Mouse (Mus musculus) neural tube, embryonic 15.5 days (tissue): ENCODE data around the gene Zfp52. TPM values are rescaled to one million over a fixed set of nuclear protein-coding genes. Genes with fewer than 3 reads are reported as not detected.

Experiments used
- ATAC-seq: fragments of 200-750 bp; cut with Nextera tagmentation; 2 replicates; pipeline ENCODE4 v1.8.0; 2017; ENCODE audit warnings: mild to moderate bottlenecking, moderate TSS enrichment, moderate library complexity; ENCODE audit not compliant: low FRiP score
- H3K27ac ChIP-seq: fragments of 300-500 bp; sonication (generic); replicated peaks from 2 replicates; pipeline ENCODE4 v1.5.1; 2015; ENCODE audit warnings: mild to moderate bottlenecking, inconsistent platforms
- H3K27me3 ChIP-seq: fragments of 300-500 bp; sonication (generic); replicated peaks from 2 replicates; pipeline ENCODE4 v1.6.1; 2015; ENCODE audit warnings: inconsistent platforms
- H3K36me3 ChIP-seq: fragments of 300-500 bp; sonication (generic); 2 replicates; pipeline ENCODE4 v1.6.1; 2015; ENCODE audit warnings: inconsistent platforms
- H3K4me1 ChIP-seq: fragments of 300-500 bp; sonication (generic); 2 replicates; pipeline ENCODE4 v1.6.1; 2015; ENCODE audit warnings: inconsistent platforms
- H3K4me2 ChIP-seq: fragments of 300-500 bp; sonication (generic); 2 replicates; pipeline ENCODE4 v1.6.1; 2015; ENCODE audit warnings: inconsistent platforms, mild to moderate bottlenecking, moderate library complexity
- H3K4me3 ChIP-seq: fragments of 300-500 bp; sonication (generic); replicated peaks from 2 replicates; pipeline ENCODE4 v1.5.1; 2015; ENCODE audit warnings: mild to moderate bottlenecking, inconsistent platforms
- H3K9ac ChIP-seq: fragments of 300-500 bp; sonication (generic); replicated peaks from 2 replicates; pipeline ENCODE4 v1.6.1; 2015; ENCODE audit warnings: mild to moderate bottlenecking, inconsistent platforms
- H3K9me3 ChIP-seq: fragments of 300-500 bp; sonication (generic); replicated peaks from 2 replicates; pipeline ENCODE4 v1.6.1; 2016; ENCODE audit warnings: inconsistent platforms
- WGBS: fragments of 180-500 bp; shearing (Covaris S2); methylation state at CpG from one replicate; pipeline ENCODE4 v1.1.7; 2015; ENCODE audit warnings: mixed read lengths; 5-methylcytosine and 5-hydroxymethylcytosine counted together
- polyA plus RNA-seq: library from polyadenylated mRNA; unstranded; fragments of >200 nt; fragmentation: Nextera tagmentation; extraction: Ambion mirVana; gene quantifications from 2 replicates; pipeline ENCODE4 v1.2.1, GENCODE M21; 2015

Gene Zfp52
- polyA plus RNA-seq: 2.2 and 3.2 TPM in 2 replicates

DNA sequence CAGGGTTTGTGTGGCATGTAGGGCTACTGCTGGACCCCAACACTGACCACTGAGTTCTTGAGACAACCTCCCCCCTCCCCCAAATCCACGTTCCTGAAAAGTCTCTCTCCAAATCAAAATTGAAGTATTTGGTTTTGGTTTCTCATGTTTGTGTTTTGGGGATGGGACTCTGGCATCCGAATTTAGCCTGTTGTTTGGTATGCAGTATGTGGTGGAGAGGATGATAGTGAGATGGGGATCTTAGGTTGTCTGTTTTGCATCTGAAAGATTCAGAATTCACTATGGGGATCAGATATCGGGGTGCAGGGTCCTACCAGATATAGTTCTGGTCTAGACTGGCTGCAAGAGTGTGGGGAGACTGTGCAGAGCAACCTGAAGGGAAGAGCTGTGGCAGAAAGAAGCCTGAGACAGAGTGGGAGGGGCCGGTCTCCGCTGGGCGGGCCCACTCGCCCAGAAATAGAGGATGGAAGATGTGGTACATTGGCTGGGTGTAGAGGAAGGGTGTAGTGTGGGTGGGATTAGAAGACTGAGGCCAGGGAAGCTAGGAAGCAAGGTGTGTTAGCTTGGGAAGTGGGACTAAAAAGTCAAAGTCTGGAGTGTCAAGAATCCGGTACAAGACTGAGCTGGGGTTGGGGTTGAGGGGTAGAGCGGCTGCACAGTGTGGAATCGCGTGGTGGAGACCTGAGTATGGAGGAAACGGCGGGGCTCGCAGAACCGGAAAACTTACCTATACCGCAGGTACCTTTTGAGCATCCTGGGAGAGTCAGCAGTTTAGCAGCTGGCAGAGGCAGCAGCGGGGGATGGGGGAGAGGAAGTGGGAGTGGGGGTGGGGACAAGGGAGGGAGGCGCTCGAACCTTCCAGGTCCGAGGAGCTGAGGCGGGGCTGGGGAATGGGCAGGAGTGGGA is at the start of gene Zfp52:
Gene Zfp52 (plus strand): TSS at position 444 of the 906 bp plus-strand sequence.
- 4% methylated on average over 21 of the region's 21 CpGs for WGBS
- peak; percentile 45 for ATAC-seq
- Histone ChIP-seq H3K9ac (peak within 1 kb of the TSS; percentile 46), H3K4me2 (peak within 1 kb of the TSS; percentile 81), H3K27ac (peak within 1 kb of the TSS; percentile 33; the same call in 1 of the 2 replicates), H3K4me3 (peak within 1 kb of the TSS; percentile 49), H3K36me3 (no peaks in the 10 kb centered on the region), H3K27me3 (no peaks in the 10 kb centered on the region), H3K9me3 (no peaks in the 10 kb centered on the region), H3K4me1 (peaks cover 31% of the 10 kb centered on the region)

DNA sequence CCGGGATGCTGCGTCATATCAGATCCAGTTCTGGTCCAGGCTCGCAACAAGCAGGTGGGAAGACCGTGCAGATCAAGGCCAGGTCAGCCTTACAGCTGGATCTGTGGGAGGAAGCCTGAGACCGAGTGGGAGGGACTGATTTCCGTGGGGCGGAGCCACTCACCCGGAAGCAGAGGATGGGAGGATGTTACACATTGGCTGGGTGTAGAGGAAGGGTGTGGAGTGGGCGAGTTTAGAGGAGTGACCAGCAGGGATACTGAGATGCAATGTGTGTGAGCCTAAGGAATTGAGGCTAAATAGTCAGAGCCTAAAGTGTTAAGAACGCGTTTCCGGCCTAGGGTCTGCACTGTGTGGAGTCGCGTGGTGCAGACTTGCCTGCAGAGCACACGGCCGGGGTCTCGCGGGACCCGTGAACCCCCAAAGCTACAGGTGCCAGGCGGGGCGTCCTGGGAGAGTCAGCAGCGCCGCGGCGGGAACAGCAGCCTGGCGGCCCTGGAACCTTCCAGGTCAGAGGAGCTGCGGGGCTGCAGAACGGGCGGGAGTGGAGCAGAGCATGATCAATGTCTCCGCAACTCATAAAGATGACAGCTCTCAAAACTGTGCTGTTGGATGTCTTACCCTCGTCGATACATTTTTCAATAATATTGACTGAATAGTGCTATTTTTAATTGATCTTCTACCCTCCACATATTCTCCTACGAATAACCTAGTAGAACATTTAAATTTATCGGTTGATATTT is 46.4 kb upstream of the Zfp52 start, which contains the start of gene Zfp53:
Gene Zfp53 (plus strand): TSS at position 239 of the 740 bp plus-strand sequence.
- Histone ChIP-seq H3K36me3 (peaks cover 6% of the 10 kb centered on the region; the same call in 1 of the 2 replicates), H3K9me3 (no peaks in the 10 kb centered on the region), H3K4me1 (peaks cover 13% of the 10 kb centered on the region), H3K4me2 (peak within 1 kb of the TSS; percentile 69), H3K4me3 (peak within 1 kb of the TSS; percentile 77), H3K9ac (peak within 1 kb of the TSS; percentile 73), H3K27me3 (no peaks in the 10 kb centered on the region), H3K27ac (peak within 1 kb of the TSS; percentile 80)
- WGBS: under 1% methylated on average over 34 of the region's 34 CpGs
- peak; percentile 100 for ATAC-seq

DNA sequence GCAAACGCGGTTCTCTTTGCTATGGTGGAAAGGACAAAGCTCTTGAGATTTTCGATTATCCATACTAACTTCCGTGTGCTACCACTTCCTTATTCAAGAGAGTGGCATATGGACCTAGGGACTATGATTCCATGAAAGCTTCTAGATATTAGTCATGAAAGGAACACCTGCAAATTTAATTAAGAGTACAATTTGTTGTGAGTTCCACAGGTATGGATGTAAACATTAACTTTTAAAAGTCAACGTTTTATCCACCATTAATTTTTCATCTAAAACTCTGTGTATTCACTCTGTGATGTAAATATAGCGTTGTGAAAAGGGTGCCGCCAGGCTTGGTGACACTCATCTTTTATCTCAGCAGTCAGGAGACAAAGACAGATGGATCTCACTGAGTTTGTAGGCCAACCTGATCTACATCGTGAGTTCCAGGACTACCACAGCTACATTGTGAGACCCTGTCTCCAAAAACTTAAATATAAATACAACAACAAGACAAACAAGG is 45.8 kb upstream of the Zfp52 start:
- WGBS: 16% methylated on average over 8 of the region's 8 CpGs
- ATAC-seq: peak; percentile 12; the same call in 1 of the 2 replicates

DNA sequence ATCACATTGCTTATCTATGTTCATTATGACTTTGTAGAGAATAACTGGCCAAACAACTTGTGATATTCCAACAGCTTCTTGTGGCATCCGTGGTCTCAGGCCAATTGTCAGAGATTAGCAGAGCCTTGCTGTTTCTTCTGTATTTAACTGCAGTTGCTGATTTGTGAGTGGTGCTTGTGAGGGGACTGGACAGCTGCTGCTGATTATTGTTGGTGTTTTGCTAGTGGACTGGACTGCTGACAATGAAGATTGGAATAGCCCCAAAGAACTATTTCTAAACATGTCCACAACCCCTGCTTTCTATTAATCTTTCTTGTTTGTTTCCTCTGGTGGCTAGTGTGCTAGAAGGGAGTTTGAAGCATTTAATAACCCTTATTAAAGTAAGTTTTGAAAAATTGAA is 34.0 kb upstream of the Zfp52 start:
- Histone ChIP-seq H3K27me3 (no peaks in the 10 kb centered on the region), H3K4me2 (no peak overlapping the region), H3K36me3 (peaks cover 8% of the 10 kb centered on the region; the same call in 1 of the 2 replicates), H3K27ac (no peak overlapping the region), H3K4me1 (no peaks in the 10 kb centered on the region), H3K9me3 (no peaks in the 10 kb centered on the region; the same call in 1 of the 2 replicates), H3K4me3 (no peak overlapping the region), H3K9ac (no peak overlapping the region)
- WGBS: 88% methylated on average over 1 of the region's 1 CpGs
- ATAC-seq: no peak

More for the DNA sequence above, 45.8 kb upstream of the Zfp52 start:
- Histone ChIP-seq H3K4me1 (peaks cover 13% of the 10 kb centered on the region), H3K27me3 (no peaks in the 10 kb centered on the region), H3K4me3 (peak overlapping the region; percentile 77), H3K9me3 (no peaks in the 10 kb centered on the region), H3K36me3 (peaks cover 11% of the 10 kb centered on the region), H3K9ac (peak overlapping the region; percentile 73), H3K4me2 (peak overlapping the region; percentile 69), H3K27ac (peak overlapping the region; percentile 80)

DNA sequence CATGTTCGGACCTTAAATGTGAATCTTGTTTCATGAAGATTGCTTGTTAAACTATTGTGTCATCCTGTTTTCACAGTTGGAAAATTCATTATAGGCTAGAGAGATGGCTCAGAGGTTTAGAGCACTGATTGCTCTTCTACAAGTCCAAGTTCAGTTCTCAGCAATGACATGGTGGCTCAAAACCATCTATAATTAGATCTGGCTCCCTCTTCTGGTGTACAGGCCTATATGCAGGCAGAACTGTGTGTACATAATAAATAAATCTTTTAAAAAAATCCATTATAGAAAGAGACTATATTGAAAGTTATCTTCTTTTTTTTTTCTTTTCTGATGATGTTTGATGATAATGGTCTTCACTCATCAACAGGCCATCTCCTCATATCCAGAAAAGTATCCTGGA is 30.8 kb upstream of the Zfp52 start:
- Histone ChIP-seq H3K4me1 (no peaks in the 10 kb centered on the region), H3K27me3 (no peaks in the 10 kb centered on the region), H3K36me3 (peaks cover 22% of the 10 kb centered on the region), H3K4me2 (no peak overlapping the region), H3K9me3 (no peaks in the 10 kb centered on the region), H3K9ac (no peak overlapping the region), H3K27ac (no peak overlapping the region), H3K4me3 (no peak overlapping the region)
- whole genome bisulfite sequencing: 98% methylated on average over 1 of the region's 1 CpGs
- ATAC-seq: no peak

DNA sequence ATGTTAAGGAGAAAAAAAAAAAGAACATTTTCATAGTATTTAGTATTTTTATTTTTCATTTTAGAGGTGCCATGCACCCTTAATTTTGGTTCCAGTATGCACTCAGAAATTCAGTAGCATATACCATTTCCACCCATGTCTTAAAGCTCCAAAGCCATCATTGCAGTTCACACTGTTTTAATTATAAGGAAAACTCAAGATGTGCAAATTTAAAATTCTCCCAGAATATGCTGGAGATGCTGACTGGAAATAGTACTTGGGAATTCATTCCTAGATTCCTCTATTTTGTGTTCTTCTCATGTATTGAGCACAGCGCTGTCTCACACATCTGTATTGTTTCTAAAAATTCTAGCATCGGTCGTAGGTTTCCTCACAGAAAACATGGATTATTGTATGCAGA is 29.1 kb upstream of the Zfp52 start:
- Histone ChIP-seq H3K4me1 (no peaks in the 10 kb centered on the region), H3K27me3 (no peaks in the 10 kb centered on the region), H3K4me2 (no peak overlapping the region), H3K4me3 (no peak overlapping the region), H3K9ac (no peak overlapping the region), H3K36me3 (peaks cover 22% of the 10 kb centered on the region), H3K9me3 (no peaks in the 10 kb centered on the region), H3K27ac (no peak overlapping the region)
- WGBS: 97% methylated on average over 3 of the region's 3 CpGs
- ATAC-seq: no peak

DNA sequence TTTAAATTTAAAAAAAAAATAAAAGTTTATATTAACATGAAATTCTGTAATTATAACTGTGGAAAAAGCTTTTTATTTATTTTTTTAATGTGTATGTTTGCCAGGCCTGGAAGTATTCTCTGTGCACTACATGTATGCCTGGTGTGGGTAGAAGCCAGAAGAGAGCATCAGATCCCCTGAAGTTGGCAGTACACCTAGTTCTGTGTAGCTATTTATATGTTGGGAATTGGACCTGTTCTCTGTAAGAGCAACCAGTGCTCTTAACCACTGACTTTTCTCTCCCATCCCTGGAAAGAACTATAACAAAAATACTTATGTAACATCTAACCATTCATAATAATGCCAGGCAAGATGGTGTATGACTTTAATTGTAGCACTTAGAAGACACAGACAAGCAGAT is 25.6 kb upstream of the Zfp52 start:
- Histone ChIP-seq H3K4me3 (no peak overlapping the region), H3K4me1 (no peaks in the 10 kb centered on the region), H3K4me2 (no peak overlapping the region), H3K9me3 (no peaks in the 10 kb centered on the region), H3K27me3 (no peaks in the 10 kb centered on the region), H3K9ac (no peak overlapping the region), H3K36me3 (peaks cover 25% of the 10 kb centered on the region), H3K27ac (no peak overlapping the region)
- ATAC-seq: no peak

DNA sequence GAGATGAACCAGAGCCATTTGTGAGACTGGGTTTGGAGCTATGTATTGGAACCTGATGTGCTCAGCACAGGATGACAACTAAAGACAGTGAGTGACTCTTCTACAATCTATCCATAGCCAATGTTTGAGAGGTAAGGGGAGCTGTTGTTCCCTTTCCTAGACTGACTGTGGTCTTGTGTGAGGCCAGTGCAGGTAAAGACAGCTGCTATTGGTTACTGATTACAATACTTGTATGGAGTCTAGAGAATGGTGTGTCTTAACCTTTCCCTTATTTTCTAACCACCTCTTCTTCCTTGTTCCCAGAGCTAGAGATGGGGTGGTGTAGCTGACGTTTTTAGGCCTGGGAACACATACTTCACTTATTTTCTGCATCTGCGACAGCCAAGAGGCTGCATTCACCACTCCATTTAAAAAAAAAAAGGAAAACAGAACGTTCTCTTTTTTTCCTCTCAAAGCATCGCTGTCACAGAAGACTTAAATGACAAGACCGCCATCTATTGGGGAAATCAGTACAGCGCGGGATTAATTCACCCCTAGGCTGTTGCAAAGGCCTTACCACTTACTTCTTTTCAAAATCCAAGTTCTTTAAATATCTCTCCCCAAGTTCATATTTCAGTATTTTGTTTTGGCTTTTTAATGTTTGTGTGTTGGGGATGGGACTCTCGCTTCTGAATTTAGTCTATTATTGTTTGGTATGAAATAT is 19.8 kb upstream of the Zfp52 start:
- Histone ChIP-seq H3K4me1 (peaks cover 12% of the 10 kb centered on the region), H3K9ac (peak overlapping the region; percentile 40), H3K4me3 (peak overlapping the region; percentile 53), H3K4me2 (peak overlapping the region; percentile 76), H3K27ac (peak overlapping the region; percentile 79), H3K9me3 (no peaks in the 10 kb centered on the region), H3K36me3 (peaks cover 8% of the 10 kb centered on the region), H3K27me3 (no peaks in the 10 kb centered on the region)
- ATAC-seq: peak; percentile 81
- WGBS: 3% methylated on average over 8 of the region's 8 CpGs

DNA sequence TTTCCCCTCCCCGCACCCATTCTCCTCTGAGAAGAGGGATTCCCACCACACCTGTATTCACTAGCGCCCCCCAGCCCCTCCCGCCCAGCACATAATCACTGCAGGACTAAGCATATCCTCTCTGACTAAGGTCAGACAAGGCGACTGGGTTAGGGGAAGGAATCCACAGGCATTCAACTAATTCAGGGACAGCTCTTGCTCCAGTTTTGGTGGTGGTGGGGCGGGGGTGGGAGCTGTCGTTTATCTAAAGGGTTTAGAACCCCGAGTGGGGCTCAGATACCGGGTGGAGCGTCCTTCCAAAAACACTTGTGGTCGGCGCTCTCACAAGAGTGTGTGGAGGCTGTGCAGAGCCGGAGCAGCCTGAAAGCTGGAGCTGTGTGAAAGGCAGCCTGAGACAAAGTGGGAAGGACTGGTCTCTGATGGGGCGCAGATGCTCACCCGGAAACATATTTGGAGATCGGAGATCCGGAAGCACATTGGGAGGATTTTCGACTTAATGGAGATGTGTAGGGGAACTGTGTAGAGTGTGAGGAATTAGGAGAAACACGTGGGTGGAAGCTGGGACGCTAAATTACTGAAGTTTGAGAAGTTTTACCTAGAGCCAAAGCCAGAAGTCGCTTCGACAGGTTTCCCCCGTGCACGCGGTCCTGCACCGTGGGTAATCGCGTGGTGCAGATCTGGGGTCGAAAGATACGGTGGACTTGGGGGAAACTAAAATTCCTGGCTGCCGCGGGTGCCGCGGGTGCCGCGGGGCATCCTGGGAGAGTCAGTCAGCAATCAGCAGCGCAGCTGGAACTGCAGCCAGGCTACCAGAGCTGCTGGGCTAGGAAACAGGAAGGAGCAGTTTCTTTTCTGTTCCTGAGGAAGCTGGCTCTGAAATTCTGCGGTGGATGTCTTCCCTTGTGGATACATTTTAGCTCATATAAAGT is 18.9 kb upstream of the Zfp52 start:
- ATAC-seq: peak; percentile 91
- Histone ChIP-seq H3K4me1 (peaks cover 12% of the 10 kb centered on the region), H3K9ac (peak overlapping the region; percentile 55), H3K36me3 (peaks cover 3% of the 10 kb centered on the region; the same call in 1 of the 2 replicates), H3K27ac (peak overlapping the region; percentile 79), H3K27me3 (no peaks in the 10 kb centered on the region), H3K4me2 (peak overlapping the region; percentile 76), H3K9me3 (no peaks in the 10 kb centered on the region), H3K4me3 (peak overlapping the region; percentile 53)
- WGBS: under 1% methylated on average over 37 of the region's 37 CpGs

DNA sequence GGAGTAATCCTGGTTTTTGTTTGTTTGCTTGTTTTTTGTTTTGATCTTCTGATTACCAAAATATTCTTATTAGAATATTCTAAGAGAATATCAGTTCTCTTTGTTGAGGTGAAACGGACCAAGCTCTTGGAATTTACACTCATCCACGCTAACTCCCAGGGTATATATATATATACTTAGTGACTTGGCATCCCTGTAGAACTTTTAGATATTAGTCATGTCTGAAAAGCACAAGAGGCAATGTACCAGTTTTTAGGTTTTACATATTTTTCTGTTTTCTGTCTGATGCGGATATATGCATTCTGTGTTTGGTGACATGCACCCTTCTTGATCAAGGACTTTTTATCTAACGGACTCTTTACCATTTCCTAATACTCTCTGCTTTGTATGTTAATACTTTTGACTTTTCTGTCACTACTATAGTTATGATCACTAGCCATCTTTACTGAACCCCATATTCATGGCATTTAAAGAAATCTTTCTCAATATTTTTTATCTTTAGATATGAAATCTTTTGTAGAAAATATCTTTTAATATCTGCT is 18.1 kb upstream of the Zfp52 start:
- H3K27ac ChIP-seq: peak overlapping the region; percentile 79
- H3K9me3 ChIP-seq: no peaks in the 10 kb centered on the region
- H3K4me3 ChIP-seq: peak overlapping the region; percentile 53
- peak overlapping the region; percentile 55 for H3K9ac ChIP-seq
- WGBS: 38% methylated on average over 4 of the region's 4 CpGs
- no peak for ATAC-seq
- H3K27me3 ChIP-seq: no peaks in the 10 kb centered on the region
- 0 out of 2 replicates have a peak, but pooled peaks cover under 1% of the 10 kb centered on the region for H3K36me3 ChIP-seq
- peaks cover 12% of the 10 kb centered on the region for H3K4me1 ChIP-seq
- peak overlapping the region; percentile 76 for H3K4me2 ChIP-seq
